Mouse (Mus musculus) brain, embryonic 14.5 days (tissue): ENCODE measurements around the gene P3h1.

Experiments
- CTCF ChIP-seq: fragments of 200-500 bp; IDR thresholded peaks from 2 replicates; pipeline ENCODE4 v1.5.1; 2012; ENCODE audit warnings: inconsistent platforms, mild to moderate bottlenecking, moderate library complexity, borderline replicate concordance; ENCODE audit not compliant: insufficient read depth, insufficient read length; ENCODE audit errors: extremely low read depth
- POLR2A ChIP-seq: fragments of 200-500 bp; IDR thresholded peaks from 2 replicates; pipeline ENCODE4 v1.6.1; 2012; ENCODE audit warnings: mild to moderate bottlenecking, inconsistent platforms, borderline replicate concordance; ENCODE audit not compliant: poor library complexity, insufficient read depth, insufficient read length, severe bottlenecking; ENCODE audit errors: extremely low read depth

- TF ChIP-seq POLR2A = no peak
- TF ChIP-seq CTCF = no peak
Observed at GRCm38 (mm10) chr4:119275226-119275625, 42.5 kb downstream of the P3h1 start.
